Mouse (Mus musculus) adrenal gland, postnatal 25 days (tissue): ENCODE results near the gene Arid5b. TPM values are rescaled to one million over a fixed set of nuclear protein-coding genes. Genes with fewer than 3 reads are reported as not detected.
"Not testable (repeated sequence)": the region's sequence is repeated elsewhere in the genome, so short reads cannot be mapped to it uniquely, and the experiment has no call there.

Source experiments
- DNase-seq: peaks from one replicate; pipeline ENCODE4 v3.0.0; 2021; ENCODE audit warnings: mixed read lengths
- total RNA-seq: library from RNA; stranded (reverse); gene quantifications from 2 replicates; pipeline ENCODE4 v1.2.3, GENCODE M21; 2021

The Arid5b gene
- total RNA-seq, 1 experiment from 2014 or later = 37.2 TPM

- no peak for DNase-seq
Measured at GRCm38 (mm10) chr10:68110182-68110581, 168.4 kb downstream of the Arid5b start.

GRCm38 (mm10) chr10:68109651-68110050, 168.9 kb downstream of the Arid5b start:
- no peak for DNase-seq

- DNase-seq = no peak
Measured at GRCm38 (mm10) chr10:68107716-68108115, 170.8 kb downstream of the Arid5b start.

- DNase-seq = no peak
Measured at GRCm38 (mm10) chr10:68106351-68106950, 172.1 kb downstream of the Arid5b start.

- DNase-seq = no peak
Measured at GRCm38 (mm10) chr10:68104881-68105781, 173.4 kb downstream of the Arid5b start.

- no peak for DNase-seq
Measured at GRCm38 (mm10) chr10:68104481-68104880, 174.1 kb downstream of the Arid5b start.

- no peak for DNase-seq
Measured at GRCm38 (mm10) chr10:68103988-68104387, 174.6 kb downstream of the Arid5b start.

- no peak for DNase-seq
Measured at GRCm38 (mm10) chr10:68103078-68103855, 175.3 kb downstream of the Arid5b start.

GRCm38 (mm10) chr10:68102566-68102965, 176.0 kb downstream of the Arid5b start:
- DNase-seq = no peak

GRCm38 (mm10) chr10:68101251-68101650, 177.3 kb downstream of the Arid5b start:
- no peak for DNase-seq

GRCm38 (mm10) chr10:68100506-68100905, 178.0 kb downstream of the Arid5b start:
- no peak for DNase-seq

GRCm38 (mm10) chr10:68099801-68100200, 178.7 kb downstream of the Arid5b start:
- DNase-seq = not testable (repeated sequence)

GRCm38 (mm10) chr10:68097821-68098675, 180.5 kb downstream of the Arid5b start:
- no peak for DNase-seq

GRCm38 (mm10) chr10:68096395-68096794, 182.1 kb downstream of the Arid5b start:
- no peak for DNase-seq

GRCm38 (mm10) chr10:68095136-68095535, 183.4 kb downstream of the Arid5b start:
- DNase-seq = no peak

GRCm38 (mm10) chr10:68093496-68093895, 185.0 kb downstream of the Arid5b start:
- no peak for DNase-seq

- DNase-seq = no peak
Measured at GRCm38 (mm10) chr10:68091840-68092239, 186.7 kb downstream of the Arid5b start.

- DNase-seq = no peak
Measured at GRCm38 (mm10) chr10:68091011-68091410, 187.5 kb downstream of the Arid5b start.

GRCm38 (mm10) chr10:68090544-68090943, 188.0 kb downstream of the Arid5b start:
- DNase-seq = no peak

GRCm38 (mm10) chr10:68090197-68090535, 188.4 kb downstream of the Arid5b start:
- peak; percentile 85 for DNase-seq

- DNase-seq = no peak
Measured at GRCm38 (mm10) chr10:68089435-68090196, 188.9 kb downstream of the Arid5b start.
